Mouse (Mus musculus) brain, embryonic 14.5 days (tissue): Measurements from ENCODE around the gene Qrich1. TPM values are rescaled to one million over a fixed set of nuclear protein-coding genes. Genes with fewer than 3 reads are reported as not detected.

Experiments
- DNase-seq: peaks from one replicate; pipeline ENCODE4 v3.0.0-alpha.2; 2011; ENCODE audit warnings: low read depth
- CTCF ChIP-seq: fragments of 200-500 bp; IDR thresholded peaks from 2 replicates; pipeline ENCODE4 v1.5.1; 2012; ENCODE audit warnings: inconsistent platforms, mild to moderate bottlenecking, moderate library complexity, borderline replicate concordance; ENCODE audit not compliant: insufficient read depth, insufficient read length; ENCODE audit errors: extremely low read depth
- POLR2A ChIP-seq: fragments of 200-500 bp; IDR thresholded peaks from 2 replicates; pipeline ENCODE4 v1.6.1; 2012; ENCODE audit warnings: mild to moderate bottlenecking, inconsistent platforms, borderline replicate concordance; ENCODE audit not compliant: poor library complexity, insufficient read depth, insufficient read length, severe bottlenecking; ENCODE audit errors: extremely low read depth
- polyA plus RNA-seq: library from polyadenylated mRNA; depleted of rRNA; stranded (reverse); fragments of >200 nt; gene quantifications from 2 replicates; pipeline ENCODE4 v1.2.3, GENCODE M21; 2012

Gene Qrich1
- polyA plus RNA-seq, 1 experiment, result 166 TPM

DNA sequence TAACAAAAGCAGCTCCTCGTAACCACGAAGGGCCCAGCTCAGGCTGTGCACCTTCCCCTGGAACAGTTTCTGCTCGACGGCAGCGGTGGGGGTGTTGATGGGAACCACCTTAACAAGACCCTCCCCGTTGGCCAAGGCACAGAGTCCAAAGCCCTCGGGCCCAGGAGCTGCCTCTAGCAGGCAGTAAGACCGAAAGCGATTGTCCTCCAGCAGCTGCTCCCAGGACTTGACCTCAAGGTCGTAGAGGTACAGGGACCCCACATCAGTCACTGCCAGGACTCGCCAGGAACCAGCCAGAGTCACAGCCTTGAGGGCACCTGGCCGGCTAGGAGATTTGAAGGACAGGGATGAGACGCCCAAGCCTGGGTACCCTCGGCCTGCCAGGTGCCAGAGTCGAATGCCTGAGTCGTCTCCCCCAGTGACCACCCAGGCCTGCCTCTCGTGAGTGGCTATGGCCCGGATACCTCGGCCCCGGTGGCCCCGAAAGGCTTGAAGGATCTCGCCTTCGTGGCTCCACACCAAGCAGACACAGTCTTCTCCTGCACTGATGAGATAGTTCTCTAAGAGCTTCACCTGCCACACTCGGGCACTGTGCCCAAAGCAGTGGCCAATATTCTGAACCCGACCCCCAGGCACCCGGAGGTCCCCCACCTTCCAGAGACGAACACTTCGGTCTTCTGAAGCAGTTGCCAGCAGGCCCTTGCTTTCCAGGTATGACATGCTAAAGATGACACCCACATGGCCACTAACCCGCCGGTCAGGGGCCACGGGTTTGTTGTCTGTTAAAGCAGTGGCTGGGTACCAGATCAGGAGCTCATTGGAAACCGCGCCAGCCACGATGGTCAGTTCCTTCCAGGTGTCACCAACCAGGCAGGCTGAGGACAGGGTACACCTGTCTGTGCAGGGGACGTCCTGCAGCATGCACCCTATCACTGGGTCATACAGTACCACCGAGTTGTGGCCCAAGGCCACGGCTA, 59.0 kb downstream of the Qrich1 start:
- TF ChIP-seq POLR2A (no peak), CTCF (no peak)
- no peak for DNase-seq

GRCm38 (mm10) chr9:108577025-108577424, 60.4 kb downstream of the Qrich1 start:
- no peak for TF ChIP-seq CTCF
- TF ChIP-seq POLR2A, result no peak
- no peak for DNase-seq

DNA sequence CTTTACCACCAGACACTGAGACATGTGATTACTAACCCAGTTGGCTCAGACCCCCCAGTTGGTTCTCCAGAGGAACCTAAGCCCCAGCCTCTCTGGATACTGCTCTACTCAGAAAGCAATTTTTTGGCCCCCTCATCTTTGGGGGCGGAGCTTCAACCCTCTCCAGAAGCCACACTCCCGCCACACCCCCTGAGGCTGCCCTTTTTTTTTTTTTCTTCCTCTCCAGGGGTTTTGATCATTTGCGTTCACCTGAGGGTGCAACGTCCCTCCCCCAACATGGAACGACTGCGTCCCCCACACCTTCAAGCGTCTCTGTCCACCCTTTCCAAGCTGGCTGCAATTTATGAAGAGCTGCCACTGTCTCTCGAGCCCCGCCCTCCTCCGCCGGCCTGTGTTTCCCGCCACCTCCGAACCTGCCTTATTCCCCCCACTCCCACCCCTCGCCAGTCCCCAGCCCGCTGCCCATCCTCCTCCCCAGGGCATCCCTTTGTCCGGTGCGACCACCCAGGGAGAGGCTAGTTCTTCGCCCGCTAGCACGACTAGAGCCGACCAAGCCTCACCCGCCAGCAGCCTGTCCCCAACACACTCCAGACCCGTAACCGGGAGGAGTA, 61.4 kb downstream of the Qrich1 start:
- no peak for TF ChIP-seq POLR2A
- TF ChIP-seq CTCF, result no peak
- DNase-seq, result peak; percentile 66

GRCm38 (mm10) chr9:108578545-108579343, 62.1 kb downstream of the Qrich1 start, which contains the start of gene Wdr6:
Gene Wdr6 (minus strand): TSS chr9:108578739.
- DNase-seq, result peak; percentile 99
- TF ChIP-seq CTCF (no peak), POLR2A (peak; percentile 50; the same call in 1 of the 2 replicates)

GRCm38 (mm10) chr9:108579344-108579690, 62.7 kb downstream of the Qrich1 start:
- no peak for TF ChIP-seq CTCF
- no peak for TF ChIP-seq POLR2A
- DNase-seq, result no peak

DNA sequence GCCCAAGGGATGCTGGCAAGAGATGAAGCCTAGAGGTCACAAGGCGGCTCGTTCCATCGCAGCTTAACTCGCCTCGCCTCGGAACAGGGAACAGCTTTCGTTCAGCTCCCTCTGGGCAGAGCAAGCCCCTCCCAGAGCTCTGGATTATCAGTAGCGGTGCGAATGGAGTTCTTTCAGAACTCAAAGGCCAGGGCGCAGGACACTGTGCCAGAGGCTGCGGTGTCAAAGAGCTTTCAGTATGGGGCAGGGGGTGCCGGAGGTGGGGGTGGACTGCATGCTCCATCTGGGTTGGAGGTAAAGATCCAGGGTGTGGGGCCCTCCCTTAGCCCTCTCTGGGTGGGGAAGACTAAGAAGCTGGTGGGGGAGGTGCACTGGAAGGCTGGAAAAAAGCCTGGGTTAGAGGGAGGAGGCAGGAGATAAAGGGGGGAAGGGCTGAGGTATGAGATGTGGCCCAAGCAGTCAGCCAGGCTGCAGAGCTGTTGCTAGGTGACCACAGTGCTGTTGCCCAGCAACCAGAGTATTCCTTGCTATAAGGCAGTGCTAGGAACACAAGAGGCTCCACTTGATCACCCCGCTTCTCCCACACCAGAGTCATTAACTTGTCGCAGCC, 71.1 kb downstream of the Qrich1 start:
- peak; percentile 99 for DNase-seq
- TF ChIP-seq CTCF, result no peak
- no peak for TF ChIP-seq POLR2A

GRCm38 (mm10) chr9:108589229-108589628, 72.6 kb downstream of the Qrich1 start:
- TF ChIP-seq POLR2A (no peak), CTCF (peak; percentile 16; the same call in 1 of the 2 replicates)
- peak; percentile 61 for DNase-seq

- TF ChIP-seq POLR2A (no peak), CTCF (no peak)
- DNase-seq, result peak; percentile 38
Observed at GRCm38 (mm10) chr9:108591462-108591861, 74.9 kb downstream of the Qrich1 start.

DNA sequence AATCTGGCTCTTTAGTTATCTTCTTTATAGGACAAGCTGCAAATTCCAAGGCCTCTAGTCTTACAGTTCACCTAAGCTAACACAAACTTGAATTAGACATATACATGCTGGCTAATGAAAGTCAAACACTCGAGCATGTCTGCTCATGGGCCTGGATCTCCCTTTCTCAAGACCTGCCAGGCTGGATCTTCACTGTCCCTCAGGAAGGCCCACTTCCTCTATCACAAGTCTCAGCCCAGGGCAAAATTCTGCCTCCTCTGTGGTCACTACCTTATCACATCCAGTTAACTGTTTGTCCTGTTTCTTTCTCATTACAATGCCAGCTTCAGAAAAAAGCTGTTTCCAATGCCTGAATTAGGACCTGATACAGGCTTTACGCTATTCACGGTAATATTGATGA, 77.7 kb downstream of the Qrich1 start:
- TF ChIP-seq POLR2A (no peak), CTCF (no peak)
- no peak for DNase-seq

- TF ChIP-seq POLR2A, result peak; percentile 79
- peak; percentile 24; the same call in 1 of the 2 replicates for TF ChIP-seq CTCF
- peak; percentile 81 for DNase-seq
Observed at GRCm38 (mm10) chr9:108596998-108597764, 80.6 kb downstream of the Qrich1 start, which contains the start of gene P4htm. Gene P4htm (minus strand): TSS chr9:108597667.
